Mouse (Mus musculus) spleen, adult 2 months (tissue): ENCODE data around the gene Hoxb3. TPM values are rescaled to one million over a fixed set of nuclear protein-coding genes. Genes with fewer than 3 reads are reported as not detected.

Source experiments
- DNase-seq, 2 experiments: peaks; one replicate each; pipeline versions ENCODE4 v3.0.0 to v3.0.0-alpha.2; 2012 to 2021; ENCODE audit warnings: low spot score in 2 of 2, low read depth in 1 of 2
- H3K27ac ChIP-seq: fragments of 200-500 bp; 2 replicates; pipeline ENCODE4 v1.5.1; 2012; ENCODE audit warnings: low read length, inconsistent platforms; ENCODE audit not compliant: insufficient read depth
- H3K27me3 ChIP-seq: fragments of 200-500 bp; 2 replicates; pipeline ENCODE4 v1.6.1; 2012; ENCODE audit warnings: mild to moderate bottlenecking, moderate library complexity, low read length, inconsistent platforms; ENCODE audit not compliant: control insufficient read depth, insufficient read depth
- H3K36me3 ChIP-seq: fragments of 200-500 bp; 2 replicates; pipeline ENCODE4 v1.6.1; 2012; ENCODE audit warnings: mild to moderate bottlenecking, low read length, inconsistent platforms; ENCODE audit not compliant: control insufficient read depth, insufficient read depth
- H3K4me1 ChIP-seq: fragments of 200-500 bp; 2 replicates; pipeline ENCODE4 v1.6.1; 2011; ENCODE audit warnings: inconsistent platforms; ENCODE audit not compliant: control insufficient read depth, insufficient read depth, insufficient read length
- H3K4me3 ChIP-seq: fragments of 200-500 bp; 2 replicates; pipeline ENCODE4 v1.5.1; 2011; ENCODE audit warnings: mild to moderate bottlenecking, inconsistent platforms; ENCODE audit not compliant: insufficient read depth, insufficient read length; ENCODE audit errors: extremely low read depth
- CTCF ChIP-seq: fragments of 200-500 bp; IDR thresholded peaks from 2 replicates; pipeline ENCODE4 v1.5.1; 2011; ENCODE audit warnings: mild to moderate bottlenecking, inconsistent platforms; ENCODE audit not compliant: insufficient read depth, insufficient read length, insufficient replicate concordance; ENCODE audit errors: extremely low read depth
- POLR2A ChIP-seq: fragments of 200-500 bp; IDR thresholded peaks from 2 replicates; pipeline ENCODE4 v1.6.1; 2011; ENCODE audit warnings: low read depth, low read length, inconsistent platforms
- WGBS: fragments of 180-500 bp; shearing (Covaris S2); methylation state at CpG from one replicate; pipeline ENCODE4 v1.1.7; 2018; 5-methylcytosine and 5-hydroxymethylcytosine counted together
- polyA plus RNA-seq: library from polyadenylated mRNA; depleted of rRNA; stranded (reverse); fragments of >200 nt; gene quantifications from 2 replicates; pipeline ENCODE4 v1.2.3, GENCODE M21; 2012

The Hoxb3 gene
- polyA plus RNA-seq, 1 experiment, result 2.0 TPM

GRCm38 (mm10) chr11:96279421-96280233 lies 43.5 kb upstream of the Hoxb3 start:
- Histone ChIP-seq H3K4me3 (no peak overlapping the region), H3K36me3 (no peaks in the 10 kb centered on the region), H3K4me1 (peaks cover 2% of the 10 kb centered on the region; the same call in 1 of the 2 replicates), H3K27ac (no peak overlapping the region), H3K27me3 (peaks cover 50% of the 10 kb centered on the region)
- 15% methylated on average over 31 of the region's 31 CpGs for WGBS
- no peak for DNase-seq
- no peak for TF ChIP-seq POLR2A
- TF ChIP-seq CTCF, result no peak

GRCm38 (mm10) chr11:96280399-96281378 lies 42.4 kb upstream of the Hoxb3 start:
- 44% methylated on average over 8 of the region's 8 CpGs for WGBS
- H3K4me1 ChIP-seq, result peaks cover 2% of the 10 kb centered on the region; the same call in 1 of the 2 replicates
- TF ChIP-seq POLR2A, result no peak
- TF ChIP-seq CTCF, result no peak
- H3K27ac ChIP-seq, result no peak overlapping the region
- H3K27me3 ChIP-seq, result peaks cover 58% of the 10 kb centered on the region
- no peak overlapping the region for H3K4me3 ChIP-seq
- H3K36me3 ChIP-seq, result no peaks in the 10 kb centered on the region
- no peak for DNase-seq

GRCm38 (mm10) chr11:96281396-96281795 lies 41.7 kb upstream of the Hoxb3 start:
- DNase-seq, result no peak
- peaks cover 61% of the 10 kb centered on the region for H3K27me3 ChIP-seq
- WGBS, result 22% methylated on average over 18 of the region's 18 CpGs

GRCm38 (mm10) chr11:96281855-96282570 lies 41.1 kb upstream of the Hoxb3 start, which contains the start of gene Hoxb8:
Hoxb8 (plus strand) TSS chr11:96281905.
- TF ChIP-seq CTCF (no peak), POLR2A (no peak)
- Histone ChIP-seq H3K4me3 (no peak within 1 kb of the TSS), H3K27ac (no peak within 1 kb of the TSS), H3K4me1 (peaks cover 8% of the 10 kb centered on the region), H3K27me3 (peaks cover 63% of the 10 kb centered on the region), H3K36me3 (no peaks in the 10 kb centered on the region)
- no peak for DNase-seq
- 8% methylated on average over 27 of the region's 27 CpGs for WGBS

More at GRCm38 (mm10) chr11:96281396-96281795, 41.7 kb upstream of the Hoxb3 start:
- Histone ChIP-seq H3K36me3 (no peaks in the 10 kb centered on the region), H3K27ac (no peak overlapping the region), H3K4me1 (peaks cover 5% of the 10 kb centered on the region), H3K4me3 (no peak overlapping the region)
- TF ChIP-seq CTCF (no peak), POLR2A (no peak)

- WGBS, result 4% methylated on average over 48 of the region's 49 CpGs
- Histone ChIP-seq H3K4me3 (peak overlapping the region; percentile 16; the same call in 1 of the 2 replicates), H3K27ac (no peak overlapping the region), H3K4me1 (peaks cover 8% of the 10 kb centered on the region), H3K27me3 (peaks cover 60% of the 10 kb centered on the region), H3K36me3 (no peaks in the 10 kb centered on the region)
- DNase-seq, result no peak
- TF ChIP-seq POLR2A, result no peak
- no peak for TF ChIP-seq CTCF
Observed at GRCm38 (mm10) chr11:96282795-96283430, 40.2 kb upstream of the Hoxb3 start.
